Mouse (Mus musculus) small intestine, adult 2 months (tissue): Measurements from ENCODE around the gene Rap1a.

Experiments used
- CTCF ChIP-seq: fragments of 200-500 bp; IDR thresholded peaks from 2 replicates; pipeline ENCODE4 v1.5.1; 2012; ENCODE audit warnings: low read depth, mild to moderate bottlenecking, control low read depth, inconsistent platforms, low read length, moderate library complexity, mixed read lengths; ENCODE audit not compliant: insufficient replicate concordance, insufficient read length; ENCODE audit errors: extremely low read depth
- POLR2A ChIP-seq: fragments of 200-500 bp; IDR thresholded peaks from 2 replicates; pipeline ENCODE4 v1.6.1; 2012; ENCODE audit warnings: low read depth, mild to moderate bottlenecking, control low read depth, inconsistent platforms, low read length, moderate library complexity

- TF ChIP-seq CTCF (no peak), POLR2A (no peak)
Measured at GRCm38 (mm10) chr3:105754184-105754583, 47.0 kb downstream of the Rap1a start.
